Mouse (Mus musculus) stomach, postnatal 0 days (tissue): ENCODE results near the gene Wbp2nl.

Source experiments
- CTCF ChIP-seq: IDR thresholded peaks from 2 replicates; pipeline ENCODE4 v1.5.1; 2016; ENCODE audit warnings: antibody characterized with exemption, low read depth, mild to moderate bottlenecking, moderate library complexity
- EP300 ChIP-seq: optimal IDR thresholded peaks from 2 replicates; pipeline ENCODE3; 2016; ENCODE audit warnings: antibody characterized with exemption

GRCm38 (mm10) chr15:82274927-82275901 is 23.5 kb upstream of the Wbp2nl start:
- TF ChIP-seq EP300 = no peak
- TF ChIP-seq CTCF = no peak
